Comparison of ENCODE assay signal across 21 mouse cellular contexts in genomic region chr10:61670758-61671157, GRCm38 (mm10). TPM values are rescaled to one million over a fixed set of nuclear protein-coding genes. Genes with fewer than 3 reads are reported as not detected.
A peak's percentile ranks its signal among the peaks of the same experiment; 100 is the strongest.
DNase-seq lines count a peak whose midpoint lies in the region; ATAC-seq and TF ChIP-seq lines count a peak whose summit lies in the region.
"Had no signal": no experiment of that assay in that cellular context is flagged by ENCODE, and none has a peak within 500 bp of the region (broad histone marks: within the 10 kb centered on the region; RNA-seq: fewer than 3 reads in every experiment).

No protein-coding gene starts in this region.

- H3K4me2 ChIP-seq in kidney, postnatal 0 days (ENCODE audit: low read length) = no peak overlapping the region
- no peak overlapping the region for H3K4me2 ChIP-seq in midbrain, postnatal 0 days (ENCODE audit: low read depth, low read length, poor library complexity, severe bottlenecking)
- no peak overlapping the region for H3K4me2 ChIP-seq in midbrain, embryonic 14.5 days (ENCODE audit: low read length)
- H3K4me2 ChIP-seq in stomach, postnatal 0 days (replicated peaks; ENCODE audit: low read depth) = no peak overlapping the region
- H3K4me2 ChIP-seq: embryonic facial prominence, embryonic 15.5 days; heart, embryonic 11.5 days; hindbrain, embryonic 15.5 days had no signal

- TF ChIP-seq CTCF in kidney, postnatal 0 days (IDR thresholded peaks at IDR 0.05; ENCODE audit: low read depth) = peak; percentile 50
- TF ChIP-seq CTCF in midbrain, postnatal 0 days (IDR thresholded peaks at IDR 0.05) = peak; percentile 46
- TF ChIP-seq CTCF in Patski (IDR thresholded peaks at IDR 0.05) = peak; percentile 66
- peak; percentile 53 for TF ChIP-seq CTCF in stomach, postnatal 0 days (IDR thresholded peaks at IDR 0.05; ENCODE audit: low read depth)

- H3K9ac ChIP-seq in kidney, postnatal 0 days (ENCODE audit: low read depth, low read length) = no peak overlapping the region
- H3K9ac ChIP-seq in midbrain, postnatal 0 days (replicated peaks; ENCODE audit: low read length, poor library complexity, severe bottlenecking) = no peak overlapping the region
- no peak overlapping the region for H3K9ac ChIP-seq in midbrain, embryonic 14.5 days (replicated peaks; ENCODE audit: low read length)
- no peak overlapping the region for H3K9ac ChIP-seq in stomach, postnatal 0 days (ENCODE audit: low read length)
- H3K9ac ChIP-seq: embryonic facial prominence, embryonic 15.5 days; hindbrain, embryonic 15.5 days had no signal

- 94% methylated on average over 3 of the region's 3 CpGs for WGBS in kidney, postnatal 0 days
- 98% methylated on average over 3 of the region's 3 CpGs for WGBS in midbrain, postnatal 0 days
- 94% methylated on average over 3 of the region's 3 CpGs for WGBS in midbrain, embryonic 14.5 days
- WGBS in stomach, postnatal 0 days = 91% methylated on average over 3 of the region's 3 CpGs

- H3K4me3 ChIP-seq in kidney, postnatal 0 days (replicated peaks; ENCODE audit: low read depth, low read length) = no peak overlapping the region
- H3K4me3 ChIP-seq in midbrain, postnatal 0 days (ENCODE audit: low read depth, low read length) = no peak overlapping the region
- no peak overlapping the region for H3K4me3 ChIP-seq in midbrain, embryonic 14.5 days (replicated peaks; ENCODE audit: low read depth, low read length)
- no peak overlapping the region for H3K4me3 ChIP-seq in stomach, postnatal 0 days (ENCODE audit: low read depth, low read length)
- H3K4me3 ChIP-seq: embryonic facial prominence, embryonic 15.5 days; forebrain, embryonic 10.5 days; hindbrain, embryonic 15.5 days; megakaryocyte, embryonic 14.5 days had no signal

- in situ Hi-C loops in Patski (cut with MboI; ENCODE audit: low pct_unique_long_range_greater_than_20kb) = no loop called here

- POLR2A ChIA-PET in Patski (lab: Charles Lee) = interaction anchor here (0.6 kb wide), 1 partner anchor 293 kb away, joined by 3 read pairs; no protein-coding TSS in a partner anchor

- H3K27ac ChIP-seq in kidney, postnatal 0 days = no peak overlapping the region
- no peak overlapping the region for H3K27ac ChIP-seq in midbrain, postnatal 0 days (ENCODE audit: low read depth, low read length)
- H3K27ac ChIP-seq in midbrain, embryonic 14.5 days (replicated peaks; ENCODE audit: low read depth, low read length) = no peak overlapping the region
- H3K27ac ChIP-seq in stomach, postnatal 0 days (replicated peaks) = peak overlapping the region; percentile 69
- H3K27ac ChIP-seq: embryonic facial prominence, embryonic 15.5 days; forebrain, embryonic 10.5 days; hindbrain, embryonic 15.5 days had no signal

- no peak for ATAC-seq in kidney, postnatal 0 days (replicated peaks; ENCODE audit: low FRiP score, low read depth)
- no peak for ATAC-seq in midbrain, postnatal 0 days (ENCODE audit: low FRiP score)
- no peak for ATAC-seq in midbrain, embryonic 14.5 days (ENCODE audit: low FRiP score, low TSS enrichment)
- no peak for ATAC-seq in Patski
- ATAC-seq in stomach, postnatal 0 days (ENCODE audit: low FRiP score, low TSS enrichment) = no peak
- ATAC-seq: midbrain, embryonic 16.5 days had no signal

- no peaks in the 10 kb centered on the region for H3K4me1 ChIP-seq in kidney, postnatal 0 days (replicated peaks; ENCODE audit: insufficient read depth, low read length)
- no peaks in the 10 kb centered on the region for H3K4me1 ChIP-seq in midbrain, postnatal 0 days (ENCODE audit: insufficient read depth, low read length)
- no peaks in the 10 kb centered on the region for H3K4me1 ChIP-seq in midbrain, embryonic 14.5 days (ENCODE audit: control insufficient read depth, insufficient read depth, low read length)
- H3K4me1 ChIP-seq in stomach, postnatal 0 days (replicated peaks; ENCODE audit: control insufficient read depth, insufficient read depth) = no peaks in the 10 kb centered on the region
- H3K4me1 ChIP-seq: embryonic facial prominence, embryonic 15.5 days; forebrain, embryonic 10.5 days; hindbrain, embryonic 15.5 days had no signal

- H3K27me3 ChIP-seq in kidney, postnatal 0 days (ENCODE audit: insufficient read depth, low read length) = no peaks in the 10 kb centered on the region
- H3K27me3 ChIP-seq in midbrain, postnatal 0 days (ENCODE audit: insufficient read depth, low read length) = no peaks in the 10 kb centered on the region
- H3K27me3 ChIP-seq in midbrain, embryonic 14.5 days (ENCODE audit: control insufficient read depth, insufficient read depth, low read length) = no peaks in the 10 kb centered on the region
- no peaks in the 10 kb centered on the region for H3K27me3 ChIP-seq in Patski
- H3K27me3 ChIP-seq in stomach, postnatal 0 days (ENCODE audit: control insufficient read depth, insufficient read depth, low read length) = no peaks in the 10 kb centered on the region
- H3K27me3 ChIP-seq: embryonic facial prominence, embryonic 15.5 days; hindbrain, embryonic 15.5 days; megakaryocyte, embryonic 14.5 days had no signal

- no peaks in the 10 kb centered on the region for H3K9me3 ChIP-seq in kidney, postnatal 0 days (replicated peaks; ENCODE audit: low read length)
- H3K9me3 ChIP-seq in midbrain, postnatal 0 days (ENCODE audit: low read length) = no peaks in the 10 kb centered on the region
- no peaks in the 10 kb centered on the region for H3K9me3 ChIP-seq in midbrain, embryonic 14.5 days (ENCODE audit: control insufficient read depth, low read length)
- no peaks in the 10 kb centered on the region for H3K9me3 ChIP-seq in stomach, postnatal 0 days (ENCODE audit: control insufficient read depth, low read length)
- H3K9me3 ChIP-seq: embryonic facial prominence, embryonic 15.5 days; forebrain, embryonic 10.5 days; hindbrain, embryonic 15.5 days; megakaryocyte, embryonic 14.5 days had no signal

- TF ChIP-seq EP300 in stomach, postnatal 0 days (optimal IDR thresholded peaks at IDR 0.05) = no peak

- CTCF ChIA-PET in Patski (lab: Charles Lee) = interaction anchor here (1.0 to 2.2 kb wide), 4 partner anchors 9 to 69 kb away, joined by 3 to 9 read pairs (median 4); partner anchors contain the start of gene Sar1a

- DNase-seq in kidney, postnatal 0 days (ENCODE audit: low spot score) = no peak
- no peak for DNase-seq in kidney, postnatal 10 days
- no peak for DNase-seq in midbrain, postnatal 0 days (ENCODE audit: low spot score)
- DNase-seq in midbrain, embryonic 14.5 days = no peak
- no peak for DNase-seq in Patski (ENCODE audit: low read depth, low spot score)
- DNase-seq in stomach, postnatal 0 days (ENCODE audit: low spot score) = no peak
- DNase-seq in thymus, postnatal 4 days = no peak
- DNase-seq in cerebellum, postnatal 14 days = no peak
- DNase-seq: cerebellum, postnatal 10 days; embryo, embryonic 11 days; gastrocnemius, postnatal 25 days; heart, postnatal 36 days; kidney, adult 9 months; lung, adult 2 months; thymus, postnatal 36 days had no signal

- peaks cover 32% of the 10 kb centered on the region; the same call in 1 of the 2 replicates for H3K36me3 ChIP-seq in kidney, postnatal 0 days (ENCODE audit: insufficient read depth, low read length)
- H3K36me3 ChIP-seq in midbrain, postnatal 0 days (ENCODE audit: insufficient read depth, low read length) = peaks cover 59% of the 10 kb centered on the region
- peaks cover 93% of the 10 kb centered on the region for H3K36me3 ChIP-seq in midbrain, embryonic 14.5 days (ENCODE audit: control insufficient read depth, insufficient read depth, low read length)
- H3K36me3 ChIP-seq in stomach, postnatal 0 days (ENCODE audit: control insufficient read depth, insufficient read depth, low read length) = peaks cover 3% of the 10 kb centered on the region; the same call in 1 of the 2 replicates

RNA-seq across cellular contexts. Expression of gene Sar1a, which starts 9.3 kb away (rescaled TPM):
- polyA plus RNA-seq in kidney, postnatal 0 days (2015; fragmentation: Nextera tagmentation; extraction: Ambion mirVana) = 184 and 205 TPM in 2 replicates
- 141 and 167 TPM in 2 replicates for total RNA-seq in midbrain, postnatal 0 days (2014; rRNA removed)
- 192 and 197 TPM in 2 replicates for polyA plus RNA-seq in midbrain, postnatal 0 days (2015; fragmentation: Nextera tagmentation; extraction: Ambion mirVana)
- 189 and 227 TPM in 2 replicates for polyA plus RNA-seq in midbrain, embryonic 14.5 days (2014; fragmentation: Nextera tagmentation; extraction: Ambion mirVana)
- 146 TPM for polyA plus RNA-seq in Patski (2021)
- 135 and 146 TPM in 2 replicates for polyA plus RNA-seq in stomach, postnatal 0 days (2015; fragmentation: Nextera tagmentation; extraction: Ambion mirVana)

RNA-seq across cellular contexts. Expression of gene Ppa1, which starts 22.4 kb away (rescaled TPM):
- polyA plus RNA-seq in kidney, postnatal 0 days (2015; fragmentation: Nextera tagmentation; extraction: Ambion mirVana) = 111 and 121 TPM in 2 replicates
- 88.8 and 111 TPM in 2 replicates for total RNA-seq in midbrain, postnatal 0 days (2014; rRNA removed)
- 172 and 184 TPM in 2 replicates for polyA plus RNA-seq in midbrain, postnatal 0 days (2015; fragmentation: Nextera tagmentation; extraction: Ambion mirVana)
- 205 and 216 TPM in 2 replicates for polyA plus RNA-seq in midbrain, embryonic 14.5 days (2014; fragmentation: Nextera tagmentation; extraction: Ambion mirVana)
- polyA plus RNA-seq in Patski (2021) = 112 TPM
- 117 and 124 TPM in 2 replicates for polyA plus RNA-seq in stomach, postnatal 0 days (2015; fragmentation: Nextera tagmentation; extraction: Ambion mirVana)

RNA-seq across cellular contexts. Expression of gene Tysnd1, which starts 24.6 kb away (rescaled TPM):
- polyA plus RNA-seq in kidney, postnatal 0 days (2015; fragmentation: Nextera tagmentation; extraction: Ambion mirVana) = 41.2 and 49.6 TPM in 2 replicates
- 59.9 and 76.1 TPM in 2 replicates for total RNA-seq in midbrain, postnatal 0 days (2014; rRNA removed)
- 28.5 and 28.8 TPM in 2 replicates for polyA plus RNA-seq in midbrain, postnatal 0 days (2015; fragmentation: Nextera tagmentation; extraction: Ambion mirVana)
- polyA plus RNA-seq in midbrain, embryonic 14.5 days (2014; fragmentation: Nextera tagmentation; extraction: Ambion mirVana) = 25.1 and 27.0 TPM in 2 replicates
- 30.6 TPM for polyA plus RNA-seq in Patski (2021)
- 18.5 and 20.9 TPM in 2 replicates for polyA plus RNA-seq in stomach, postnatal 0 days (2015; fragmentation: Nextera tagmentation; extraction: Ambion mirVana)

RNA-seq across cellular contexts. Expression of gene Aifm2, which starts 44.3 kb away (rescaled TPM):
- polyA plus RNA-seq in kidney, postnatal 0 days (2015; fragmentation: Nextera tagmentation; extraction: Ambion mirVana) = 21.4 and 22.1 TPM in 2 replicates
- 21.4 and 27.4 TPM in 2 replicates for total RNA-seq in midbrain, postnatal 0 days (2014; rRNA removed)
- polyA plus RNA-seq in midbrain, postnatal 0 days (2015; fragmentation: Nextera tagmentation; extraction: Ambion mirVana) = 18.6 and 19.2 TPM in 2 replicates
- polyA plus RNA-seq in midbrain, embryonic 14.5 days (2014; fragmentation: Nextera tagmentation; extraction: Ambion mirVana) = 5.8 and 7.0 TPM in 2 replicates
- polyA plus RNA-seq in Patski (2021) = 43.0 TPM
- polyA plus RNA-seq in stomach, postnatal 0 days (2015; fragmentation: Nextera tagmentation; extraction: Ambion mirVana) = 9.2 and 9.4 TPM in 2 replicates
